Mouse (Mus musculus): ENCODE data around the gene Mcemp1.

Gene Mcemp1

DNA sequence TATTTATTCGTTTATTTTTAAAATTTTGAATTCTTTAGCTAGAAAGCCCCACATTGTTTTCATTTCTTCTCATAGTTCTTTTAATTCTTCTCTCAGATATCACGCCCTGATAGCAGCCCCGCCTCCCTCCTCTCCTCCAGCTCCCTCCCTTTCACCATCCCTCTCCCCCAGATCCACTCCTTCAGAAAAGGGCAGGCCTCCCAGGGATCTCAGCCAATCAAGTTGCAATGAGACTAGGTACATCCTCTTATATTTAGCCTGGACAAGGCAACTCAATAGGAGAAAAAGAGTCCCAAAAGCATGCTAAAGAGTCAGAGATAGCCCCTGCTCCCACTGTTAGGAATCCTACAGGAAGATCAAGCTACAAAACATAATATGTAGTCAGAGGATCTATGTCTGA, 9.1 kb downstream of the Mcemp1 start:
- no peak for DNase-seq

DNA sequence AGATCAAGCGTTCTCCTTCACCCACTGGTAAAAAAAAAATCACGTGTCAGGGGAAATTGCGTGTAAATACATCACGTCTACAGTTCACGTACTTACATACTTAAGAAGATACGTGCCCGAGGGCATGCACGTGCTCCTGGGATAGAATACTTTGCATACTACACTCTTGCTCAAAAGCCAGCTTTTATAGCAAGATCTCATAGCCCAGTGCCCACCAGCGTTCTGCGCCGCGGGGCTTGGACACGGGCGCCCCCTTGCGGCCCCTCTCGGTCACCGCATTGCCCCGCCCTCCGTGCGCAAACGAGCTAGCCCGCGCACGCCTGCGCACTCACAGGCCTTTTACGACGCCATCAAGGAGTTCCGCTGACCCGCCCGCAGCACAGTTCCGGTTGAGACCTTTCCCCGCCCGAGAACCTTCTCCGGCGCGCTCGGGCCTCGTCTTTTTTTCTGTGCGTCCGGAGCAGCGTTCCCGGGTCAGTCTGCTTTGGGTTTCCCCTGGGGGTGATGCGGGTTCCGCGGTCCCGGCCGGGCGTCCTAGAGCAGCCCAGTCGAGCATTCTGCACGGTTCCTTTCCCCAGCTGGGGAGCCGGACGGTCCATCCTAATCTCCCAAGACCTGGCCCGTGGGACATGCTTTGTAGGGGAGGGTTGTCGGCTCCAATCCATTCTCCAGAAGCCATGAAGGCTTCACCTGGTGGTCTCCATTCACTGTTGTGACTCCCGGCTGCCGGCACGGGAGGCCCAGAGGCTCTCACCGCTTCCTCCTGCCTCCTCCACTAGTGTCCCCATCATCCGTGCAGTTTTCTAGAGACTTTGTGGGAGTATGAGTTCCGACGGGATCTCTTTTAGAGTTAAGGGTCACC, 10.8 kb downstream of the Mcemp1 start, which contains the start of gene Trappc5:
TSS of gene Trappc5 (plus strand) at position 169 of the 862 bp plus-strand sequence.
- DNase-seq: peak; percentile 95 to 96

DNA sequence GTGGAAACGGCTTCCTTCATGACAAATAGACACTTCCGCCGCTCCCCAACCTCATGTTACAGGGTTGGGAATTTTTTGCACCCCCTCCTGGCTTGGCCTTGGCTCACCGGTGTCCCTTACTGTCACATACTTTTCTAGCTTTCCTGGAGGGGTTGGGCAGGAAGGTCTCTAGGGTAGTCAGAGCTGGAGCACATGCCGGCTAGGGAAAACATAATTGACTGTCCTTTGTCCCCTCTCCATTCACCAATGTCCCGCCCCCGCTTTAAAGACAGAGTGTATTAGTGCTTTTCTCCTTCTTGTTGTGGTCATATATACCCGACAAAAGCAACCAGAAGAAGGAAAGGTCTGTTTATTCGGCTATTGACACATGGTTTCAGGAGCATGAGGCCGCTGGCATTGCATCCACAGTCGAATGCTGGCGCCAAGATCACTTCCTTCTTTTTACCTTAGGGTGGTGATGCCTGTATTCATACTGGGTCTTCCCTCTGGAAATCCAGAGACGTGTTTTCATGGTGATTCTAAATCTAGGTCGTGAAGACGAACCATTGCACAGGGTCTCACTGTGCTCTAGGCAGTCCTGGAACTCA, 11.5 kb downstream of the Mcemp1 start:
- peak; percentile 5 to 32 for DNase-seq

DNA sequence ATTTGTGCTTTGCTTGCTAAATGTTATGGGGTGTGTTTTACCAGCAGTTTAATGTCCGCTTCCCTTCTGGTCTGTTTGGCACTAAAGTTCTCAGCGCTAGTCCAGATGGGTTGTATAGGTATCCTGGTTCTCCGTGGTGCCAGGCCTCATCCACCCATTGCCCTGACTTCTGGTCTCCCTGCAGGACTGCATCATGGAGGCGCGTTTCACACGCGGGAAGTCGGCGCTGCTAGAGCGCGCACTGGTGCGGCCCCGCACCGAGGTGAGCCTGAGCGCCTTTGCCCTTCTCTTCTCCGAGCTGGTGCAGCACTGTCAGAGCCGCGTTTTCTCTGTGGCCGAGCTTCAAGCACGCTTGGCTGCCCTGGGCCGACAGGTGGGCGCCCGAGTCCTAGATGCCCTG, 13.3 kb downstream of the Mcemp1 start:
- DNase-seq: no peak

DNA sequence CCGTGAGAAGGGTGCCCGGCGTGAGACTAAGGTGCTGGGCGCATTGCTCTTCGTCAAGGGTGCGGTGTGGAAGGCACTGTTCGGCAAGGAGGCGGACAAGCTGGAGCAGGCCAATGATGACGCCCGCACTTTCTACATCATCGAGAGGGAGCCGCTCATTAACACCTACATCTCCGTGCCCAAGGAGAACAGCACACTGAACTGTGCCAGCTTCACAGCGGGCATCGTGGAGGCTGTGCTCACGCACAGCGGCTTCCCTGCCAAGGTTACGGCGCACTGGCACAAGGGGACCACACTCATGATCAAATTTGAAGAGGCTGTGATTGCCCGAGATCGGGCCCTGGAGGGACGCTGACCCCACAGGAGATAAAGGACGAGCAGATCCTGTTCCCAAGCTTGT, 13.7 kb downstream of the Mcemp1 start:
- no peak for DNase-seq

DNA sequence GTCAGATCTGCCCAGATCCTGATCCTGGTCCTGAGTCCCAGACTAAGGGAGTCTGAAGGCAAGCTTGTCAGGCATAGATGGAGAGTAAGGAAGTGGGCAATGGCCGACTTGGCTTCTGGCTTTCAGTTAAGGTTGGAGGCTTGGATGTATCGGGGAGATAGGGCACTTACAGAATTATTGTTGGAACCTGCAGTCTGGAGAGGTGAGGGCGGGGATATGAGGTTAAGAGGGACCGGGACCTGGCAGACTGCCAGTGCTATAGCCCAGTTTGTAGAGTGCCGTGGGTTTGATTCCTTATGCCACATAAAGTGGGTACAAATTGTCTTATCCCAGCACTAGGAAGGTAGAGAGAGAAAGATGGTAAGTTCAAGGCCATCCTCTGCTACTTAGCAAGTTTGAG, 14.1 kb downstream of the Mcemp1 start:
- DNase-seq: peak in 1 of 2 experiments; percentile 20

DNA sequence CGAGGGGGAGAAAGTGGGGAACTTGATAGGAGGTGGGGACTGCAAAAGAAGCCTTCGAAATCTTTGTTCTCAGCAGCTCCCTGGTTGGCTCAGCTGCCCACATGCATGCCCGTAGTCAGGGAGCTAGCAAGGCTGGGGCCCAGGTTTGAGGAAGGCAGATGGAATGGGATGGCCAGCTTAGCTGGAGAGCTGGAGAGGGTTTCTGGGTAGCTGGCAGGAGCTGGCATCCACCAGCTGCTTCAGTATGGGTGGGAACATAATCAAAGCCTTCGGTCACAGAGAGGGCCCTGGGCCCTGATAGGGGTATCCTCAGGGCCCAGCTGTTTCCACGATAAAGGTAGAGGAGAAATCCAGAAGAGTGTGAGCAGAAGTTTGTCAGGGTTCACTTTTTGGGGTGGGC, 16.9 kb downstream of the Mcemp1 start:
- DNase-seq: no peak

DNA sequence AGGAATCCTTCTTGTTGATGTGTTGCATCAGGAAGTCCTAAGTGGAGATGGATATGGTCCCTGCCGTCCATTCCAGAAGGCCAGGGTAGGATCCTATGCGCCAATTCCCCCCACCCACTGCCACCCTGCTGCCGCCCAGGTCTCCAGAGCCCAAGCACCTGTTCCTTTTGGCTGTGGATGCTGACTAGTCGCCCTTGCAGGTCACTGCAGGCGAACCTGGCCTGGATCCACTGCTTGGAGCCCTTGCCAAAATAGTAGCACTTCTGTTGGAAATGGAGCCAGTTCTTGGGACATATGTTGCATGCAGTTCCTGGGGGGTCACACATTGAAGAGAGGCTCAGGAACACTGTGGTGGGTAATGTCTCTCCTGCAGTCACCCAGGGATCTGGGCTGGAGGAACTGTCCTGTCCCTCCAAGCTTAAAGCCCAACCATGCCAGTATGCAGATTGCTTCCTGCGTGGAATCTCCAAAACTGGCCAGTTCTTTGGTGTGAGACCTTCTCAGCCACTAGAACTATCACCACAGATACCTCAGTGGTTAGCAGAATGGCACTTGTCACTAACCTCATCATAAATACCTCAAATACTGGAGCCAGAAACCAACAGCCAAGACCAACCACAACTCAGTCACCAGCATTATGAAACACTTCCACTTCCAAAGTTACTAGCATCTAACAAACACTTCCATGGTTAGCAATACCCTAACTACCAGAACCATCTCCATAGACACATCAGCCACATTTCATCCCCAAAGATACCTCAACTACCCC, 18.0 kb downstream of the Mcemp1 start:
- peak in 1 of 2 experiments; percentile 32 for DNase-seq

DNA sequence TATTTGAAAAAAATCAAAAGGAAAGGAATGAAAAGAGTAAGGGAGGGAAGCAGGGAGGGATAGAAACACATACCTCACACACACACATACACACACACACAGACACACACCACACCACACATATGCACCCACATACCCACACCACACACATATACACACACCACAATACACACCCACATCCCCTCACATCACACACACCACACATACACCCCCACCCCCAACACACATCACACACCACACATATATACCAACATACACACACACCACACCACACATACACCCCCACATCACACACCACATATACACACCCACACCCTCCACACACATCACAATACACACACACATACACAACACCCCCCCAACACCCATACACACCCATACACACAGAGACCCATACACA, 19.0 kb downstream of the Mcemp1 start:
- no peak for DNase-seq

DNA sequence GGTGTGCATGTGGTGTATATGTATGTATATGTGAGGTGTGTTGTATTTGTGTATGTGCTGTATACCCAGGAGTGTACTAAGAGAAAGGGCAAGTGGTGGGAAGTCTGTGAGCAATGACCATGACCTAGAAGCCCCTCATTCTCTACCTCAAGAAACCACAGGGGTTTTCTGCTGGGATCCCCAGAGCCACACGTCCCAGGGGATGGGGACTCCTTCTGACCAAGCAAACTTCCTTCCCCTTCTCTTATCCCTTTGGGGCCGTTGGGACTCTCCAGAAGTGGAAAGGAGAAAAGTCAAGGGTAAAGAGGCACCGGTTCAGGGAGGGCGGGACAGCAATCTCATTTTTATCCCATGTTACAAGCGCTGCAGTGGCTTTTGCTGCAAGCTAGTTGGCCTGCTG, 19.9 kb downstream of the Mcemp1 start:
- no peak for DNase-seq

DNA sequence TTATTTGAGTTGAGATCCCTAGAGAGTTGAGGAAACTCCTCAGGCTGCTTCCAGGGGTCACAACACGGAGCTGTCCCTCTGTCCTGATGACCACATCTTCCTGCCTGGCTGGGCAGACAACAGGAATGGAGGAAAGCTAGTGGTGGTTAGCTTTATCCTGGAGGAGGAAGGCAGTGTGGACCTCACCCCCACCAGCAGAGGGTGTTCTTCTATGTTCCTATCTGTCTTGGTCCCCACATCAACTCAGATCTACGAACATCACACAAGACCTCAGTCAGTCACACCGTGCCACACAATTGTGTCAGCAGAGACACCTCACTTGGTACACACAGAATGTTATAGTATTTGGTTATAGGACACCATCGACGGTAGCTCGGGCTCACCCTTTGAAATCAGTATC, 22.0 kb downstream of the Mcemp1 start:
- no peak for DNase-seq

DNA sequence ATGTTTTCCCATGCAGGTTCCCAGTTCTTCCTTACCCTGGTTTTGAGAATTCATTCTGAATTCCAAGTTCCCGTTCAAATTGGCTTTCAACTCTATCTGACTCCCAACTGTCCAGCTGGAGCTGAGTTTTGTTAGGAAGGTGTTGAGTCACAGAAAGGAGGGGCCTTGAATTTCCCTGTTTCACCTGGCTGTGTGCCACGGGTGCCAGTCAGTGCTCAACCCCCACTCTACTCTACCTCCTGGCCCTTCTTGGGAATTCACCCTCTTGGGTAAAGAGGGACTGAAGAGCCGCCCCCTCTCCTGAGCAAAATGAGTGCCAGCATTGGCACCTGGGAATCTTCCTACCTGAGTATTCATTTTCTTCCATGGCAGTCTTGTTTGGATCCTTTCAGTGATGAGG, 25.2 kb downstream of the Mcemp1 start:
- no peak for DNase-seq

DNA sequence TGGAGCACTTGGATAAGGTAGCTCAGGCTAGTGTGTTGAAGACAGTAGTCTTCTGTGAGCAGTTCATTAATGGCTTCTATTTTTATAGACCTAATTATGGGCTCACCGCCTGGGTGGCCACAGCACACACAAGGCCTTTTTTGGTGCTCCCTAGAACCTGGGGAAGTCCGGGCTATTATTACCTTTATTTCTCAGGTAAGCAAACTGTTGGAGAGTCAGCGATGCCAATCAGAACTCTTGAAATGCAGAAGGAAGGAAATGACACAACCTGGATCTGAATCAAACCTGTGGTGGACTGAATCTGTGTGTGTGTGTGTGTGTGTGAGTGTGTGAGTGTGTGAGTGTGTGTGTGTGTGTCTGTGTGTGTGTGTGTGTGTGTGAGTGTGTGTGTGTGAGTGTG, 28.6 kb downstream of the Mcemp1 start, which contains the start of gene Fcer2a:
TSS of gene Fcer2a (minus strand) at position 55 of the 400 bp plus-strand sequence.
- DNase-seq: no peak

DNA sequence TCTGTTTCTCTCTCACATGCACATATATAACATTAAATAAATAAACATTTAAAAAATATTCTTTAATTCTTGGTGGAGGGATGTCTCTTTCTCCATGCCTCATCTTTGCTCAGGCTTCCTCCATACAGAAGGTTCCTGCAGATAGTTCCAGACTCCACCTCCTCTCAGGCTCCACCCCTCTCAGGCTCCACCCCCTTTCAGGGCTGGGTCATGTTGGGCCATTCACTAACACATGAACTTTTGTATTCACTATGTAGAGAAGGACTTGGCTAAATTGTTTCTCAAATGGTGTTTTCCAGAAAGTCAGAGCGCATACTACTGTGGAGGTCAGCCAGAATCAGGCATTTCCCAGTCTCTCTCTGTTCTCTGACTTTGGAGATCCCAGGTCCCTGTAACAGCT, 35.9 kb downstream of the Mcemp1 start:
- peak in 1 of 2 experiments; percentile 9 for DNase-seq

DNA sequence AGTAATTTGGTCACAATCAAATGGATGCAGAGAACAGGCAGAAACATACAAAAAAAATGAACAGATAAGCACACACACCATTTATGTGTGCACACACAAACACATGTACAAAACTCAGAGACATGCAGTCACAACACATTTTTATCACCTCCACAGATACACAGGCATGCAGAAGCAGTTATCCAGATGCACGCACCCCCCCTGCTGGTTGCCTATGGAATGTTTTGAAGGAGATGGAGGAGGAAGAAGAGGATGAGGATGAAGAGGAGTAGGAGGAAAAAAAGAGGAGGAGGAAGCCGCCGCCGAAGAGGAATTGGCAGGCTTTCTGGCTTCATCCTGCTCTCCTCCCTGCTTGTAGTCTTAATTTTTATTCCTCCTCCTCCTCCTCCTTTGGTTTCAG, 40.2 kb downstream of the Mcemp1 start:
- peak in 1 of 2 experiments; percentile 54 for DNase-seq

DNA sequence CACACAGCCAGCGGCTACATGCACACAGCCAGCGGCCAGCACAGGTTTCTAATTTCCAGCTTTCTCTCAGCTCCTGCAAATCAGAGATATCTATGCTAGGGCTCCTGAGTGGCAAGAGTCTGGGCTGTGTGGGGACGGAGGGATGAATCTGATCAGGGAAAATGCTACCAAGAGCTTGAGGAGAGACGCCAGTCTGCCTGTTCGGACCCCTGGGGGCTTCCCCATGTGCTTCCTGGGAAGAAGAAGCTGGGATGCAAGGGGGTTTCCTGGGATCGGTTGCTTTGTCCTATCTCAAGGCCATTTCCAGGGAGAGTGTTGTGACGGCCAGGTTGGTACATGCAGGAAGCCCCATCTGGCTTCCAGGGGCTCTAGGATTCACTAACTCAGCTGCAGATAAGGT, 42.1 kb downstream of the Mcemp1 start:
- DNase-seq: no peak

DNA sequence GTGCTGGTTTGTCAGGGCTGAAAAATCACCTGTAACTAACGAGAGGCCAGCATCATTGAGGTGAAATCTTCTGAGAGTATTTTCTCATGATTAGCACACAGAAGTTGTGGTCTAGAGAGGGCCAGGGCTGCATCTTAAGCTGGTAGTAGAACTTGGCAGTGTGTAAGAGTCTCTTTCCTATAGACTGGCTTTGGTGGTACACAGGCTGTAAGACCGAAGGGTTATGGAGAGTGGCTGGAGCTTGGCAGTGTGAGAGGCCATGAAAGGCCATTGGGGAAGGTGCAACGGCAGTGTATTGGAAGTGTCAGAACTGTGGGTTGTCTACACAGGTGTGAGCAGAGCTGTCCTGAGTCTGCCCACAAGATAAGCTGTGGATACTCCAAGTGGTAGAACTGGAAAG, 44.8 kb downstream of the Mcemp1 start:
- DNase-seq: no peak

DNA sequence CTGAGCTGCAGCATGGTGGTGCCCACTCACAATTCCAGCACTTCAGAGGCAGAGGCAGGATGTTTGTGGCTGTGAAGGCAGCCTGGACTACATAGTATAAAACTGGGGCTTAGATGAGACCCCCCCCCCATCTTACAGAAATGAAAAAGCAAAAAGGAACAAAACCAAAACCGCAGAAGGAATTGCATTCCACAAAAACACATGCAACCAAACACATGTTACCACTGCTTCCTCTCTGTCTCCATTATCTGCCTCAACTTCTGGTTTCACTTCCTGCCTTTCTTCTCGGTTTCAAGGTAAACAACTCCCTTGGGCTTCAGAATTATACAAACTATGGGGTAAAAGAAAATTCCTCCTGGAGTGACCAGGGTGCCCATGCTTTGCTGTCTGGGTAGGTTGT, 46.1 kb downstream of the Mcemp1 start:
- DNase-seq: no peak

DNA sequence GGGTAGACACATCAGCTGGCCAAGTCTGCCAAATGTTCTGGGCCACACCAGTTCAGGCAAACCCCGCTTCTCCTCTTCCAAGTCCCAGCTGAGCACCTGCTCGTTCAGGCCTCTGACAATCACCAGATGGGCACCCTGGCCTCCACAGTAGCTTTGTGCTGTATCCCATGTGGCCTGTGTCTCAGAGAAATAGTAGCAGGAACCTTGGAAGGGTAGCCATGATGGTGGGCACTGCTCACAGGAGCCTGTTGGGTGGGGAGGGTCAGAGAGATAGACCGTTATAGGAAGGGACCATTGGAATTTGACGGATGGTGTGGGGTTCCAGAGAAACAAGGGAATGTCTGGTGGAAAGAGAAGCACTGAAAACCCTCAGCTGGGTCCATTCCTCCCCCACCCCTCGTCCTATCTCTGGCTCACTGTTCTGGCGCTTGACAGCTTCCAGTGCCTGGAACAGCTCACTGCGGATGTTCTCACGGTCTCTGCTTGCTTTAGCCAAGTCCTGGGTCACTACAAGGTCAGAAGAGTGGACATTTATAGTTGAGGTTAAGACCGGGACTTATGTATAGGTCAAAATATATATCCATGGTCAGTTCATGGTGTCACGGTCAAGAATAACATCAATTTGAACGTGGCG, 51.9 kb downstream of the Mcemp1 start:
- DNase-seq: no peak

DNA sequence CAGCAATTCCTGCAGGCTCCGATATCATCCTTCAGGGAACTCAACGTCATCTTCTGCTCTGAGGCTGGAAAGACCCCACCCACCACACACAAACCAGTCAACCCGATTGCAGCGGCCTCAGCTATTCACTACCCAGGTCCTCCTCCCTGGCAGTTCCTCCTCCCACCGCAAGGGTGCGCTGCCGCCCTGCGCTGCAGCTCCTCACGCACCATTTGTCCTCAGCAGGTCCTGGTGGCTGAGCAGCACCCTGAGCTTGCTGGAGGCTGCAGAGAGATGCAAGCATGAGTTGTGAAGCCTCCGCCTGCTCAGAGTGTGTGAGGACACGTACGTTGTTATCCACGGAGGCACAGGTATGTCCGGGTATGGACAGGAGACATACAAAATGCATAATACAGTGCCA, 53.0 kb downstream of the Mcemp1 start:
- DNase-seq: peak; percentile 61 to 85

Measured in kidney, postnatal 36 days (tissue).